Mouse (Mus musculus): ENCODE measurements at regions not wholly inside any gene's neighbourhood (a gene's known extent, or its start where the extent isn't known, plus 50 kb on each side); places are given as distances from the start of the nearest gene placed in this dataset.

DNA sequence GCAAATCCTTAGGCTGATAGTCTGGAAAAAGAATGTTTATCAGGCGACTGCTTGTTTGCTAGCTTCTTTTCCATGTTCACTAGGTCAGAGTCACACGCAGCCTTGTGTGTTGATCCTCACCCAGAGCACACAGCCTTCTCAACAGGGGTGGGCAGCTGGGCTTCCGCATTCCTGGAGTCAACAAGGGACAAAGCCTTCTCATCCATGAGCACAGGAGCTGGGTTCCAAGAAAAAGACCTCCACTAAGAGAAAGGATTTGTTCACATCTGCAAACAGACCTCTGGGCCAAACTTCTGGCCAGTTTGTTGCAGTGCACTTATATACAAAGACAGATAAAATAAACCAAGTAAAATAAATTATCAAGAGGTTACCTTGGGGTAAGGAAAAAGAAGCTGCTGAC, 65.6 kb upstream of the Gm45716 start:
- WGBS = 54% methylated on average over 3 of the region's 3 CpGs
- no peak for DNase-seq

DNA sequence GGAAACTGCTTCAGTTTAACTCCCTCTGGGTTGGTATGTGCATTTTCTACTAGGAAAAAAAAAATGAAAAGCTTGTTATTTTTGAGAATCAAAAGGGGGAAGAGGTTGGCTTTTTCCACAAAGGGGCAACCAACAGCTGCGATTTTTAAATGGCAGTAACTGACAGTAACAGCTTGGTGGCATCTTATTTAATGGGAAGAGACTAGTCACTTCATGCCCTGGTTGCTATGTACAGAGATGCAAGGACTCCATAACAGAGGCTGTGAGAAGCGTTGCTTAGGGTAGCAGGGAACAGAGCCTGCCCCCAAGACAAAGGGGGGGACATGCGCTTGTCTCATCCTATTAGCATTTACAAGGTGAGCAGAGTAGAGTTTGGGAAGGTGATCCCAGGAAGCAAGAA, 64.8 kb upstream of the Gm45716 start:
- no peak for DNase-seq
- no peak for TF ChIP-seq CTCF (IDR thresholded peaks at IDR 0.05; ENCODE audit: low read depth)
- H3K9me3 ChIP-seq (ENCODE audit: low read length) = no peaks in the 10 kb centered on the region
- H3K27ac ChIP-seq (ENCODE audit: low read depth, low read length) = no peak overlapping the region
- H3K36me3 ChIP-seq (ENCODE audit: insufficient read depth) = no peaks in the 10 kb centered on the region
- H3K9ac ChIP-seq = no peak overlapping the region
- ATAC-seq = no peak
- no peaks in the 10 kb centered on the region for H3K27me3 ChIP-seq (ENCODE audit: insufficient read depth, low read length)
- H3K4me2 ChIP-seq (ENCODE audit: low read depth) = no peak overlapping the region
- no peak overlapping the region for H3K4me3 ChIP-seq (ENCODE audit: low read depth, low read length)
- no peaks in the 10 kb centered on the region for H3K4me1 ChIP-seq (ENCODE audit: insufficient read depth)
- 72% methylated on average over 3 of the region's 3 CpGs for WGBS

More for the DNA sequence above, 65.6 kb upstream of the Gm45716 start:
- Histone ChIP-seq H3K27ac (ENCODE audit: low read depth, low read length) (no peak overlapping the region), H3K36me3 (ENCODE audit: insufficient read depth) (no peaks in the 10 kb centered on the region), H3K4me3 (ENCODE audit: low read depth, low read length) (no peak overlapping the region), H3K4me2 (ENCODE audit: low read depth) (no peak overlapping the region), H3K4me1 (ENCODE audit: insufficient read depth) (no peaks in the 10 kb centered on the region), H3K9me3 (ENCODE audit: low read length) (no peaks in the 10 kb centered on the region), H3K27me3 (ENCODE audit: insufficient read depth, low read length) (no peaks in the 10 kb centered on the region), H3K9ac (no peak overlapping the region)
- no peak for ATAC-seq
- no peak for TF ChIP-seq CTCF (IDR thresholded peaks at IDR 0.05; ENCODE audit: low read depth)

DNA sequence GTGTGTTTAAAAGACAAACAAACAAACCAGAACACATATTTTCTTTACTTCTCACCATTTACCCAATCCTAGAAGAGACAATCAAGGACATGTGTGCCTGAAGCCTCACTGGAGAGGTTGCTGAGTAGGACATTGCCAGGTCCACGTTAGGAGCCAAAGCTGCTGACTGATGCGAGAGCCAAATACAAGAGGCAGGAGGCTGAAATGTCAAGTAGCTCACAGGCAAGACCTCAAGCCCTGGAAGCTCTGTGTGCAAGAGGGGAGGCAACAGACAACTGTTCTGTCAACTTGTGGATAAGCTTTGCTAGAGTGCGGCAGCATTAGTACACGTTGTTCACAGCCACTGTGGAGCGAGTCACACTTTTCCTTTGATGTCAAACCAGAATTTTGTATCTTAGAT, 63.6 kb upstream of the Gm45716 start:
- H3K27me3 ChIP-seq (ENCODE audit: insufficient read depth, low read length) = no peaks in the 10 kb centered on the region
- DNase-seq (no peak), ATAC-seq (no peak)
- no peak for TF ChIP-seq CTCF (IDR thresholded peaks at IDR 0.05; ENCODE audit: low read depth)
- no peak overlapping the region for H3K4me3 ChIP-seq (ENCODE audit: low read depth, low read length)
- no peaks in the 10 kb centered on the region for H3K36me3 ChIP-seq (ENCODE audit: insufficient read depth)
- 82% methylated on average over 5 of the region's 5 CpGs for WGBS
- no peak overlapping the region for H3K27ac ChIP-seq (ENCODE audit: low read depth, low read length)
- H3K4me1 ChIP-seq (ENCODE audit: insufficient read depth) = no peaks in the 10 kb centered on the region
- H3K9ac ChIP-seq = no peak overlapping the region
- H3K4me2 ChIP-seq (ENCODE audit: low read depth) = no peak overlapping the region
- H3K9me3 ChIP-seq (ENCODE audit: low read length) = no peaks in the 10 kb centered on the region

DNA sequence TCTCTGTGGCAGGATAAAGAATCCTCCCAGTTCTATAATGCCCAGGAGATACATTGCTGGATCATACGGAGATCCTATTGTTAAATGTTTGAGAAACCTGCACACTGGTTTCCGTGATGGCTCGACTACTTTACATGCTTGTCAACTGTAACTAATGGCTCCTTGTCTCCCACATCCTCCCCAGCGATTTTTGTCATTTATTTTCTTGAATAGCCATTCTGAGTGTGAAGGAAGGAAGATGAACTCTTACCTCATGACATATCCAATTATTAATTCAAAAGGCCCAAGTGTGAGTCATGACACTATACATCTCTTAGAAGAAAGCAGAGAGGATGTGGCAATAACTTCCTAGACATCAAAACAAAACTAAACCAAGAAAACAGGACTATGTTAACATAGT, 61.2 kb upstream of the Gm45716 start:
- no peaks in the 10 kb centered on the region for H3K9me3 ChIP-seq (ENCODE audit: low read length)
- no peak overlapping the region for H3K27ac ChIP-seq (ENCODE audit: low read depth, low read length)
- no peaks in the 10 kb centered on the region for H3K4me1 ChIP-seq (ENCODE audit: insufficient read depth)
- H3K9ac ChIP-seq = no peak overlapping the region
- no peak for DNase-seq
- no peaks in the 10 kb centered on the region for H3K36me3 ChIP-seq (ENCODE audit: insufficient read depth)
- ATAC-seq = no peak
- no peak overlapping the region for H3K4me3 ChIP-seq (ENCODE audit: low read depth, low read length)
- no peak for TF ChIP-seq CTCF (IDR thresholded peaks at IDR 0.05; ENCODE audit: low read depth)
- no peaks in the 10 kb centered on the region for H3K27me3 ChIP-seq (ENCODE audit: insufficient read depth, low read length)
- H3K4me2 ChIP-seq (ENCODE audit: low read depth) = no peak overlapping the region
- 81% methylated on average over 4 of the region's 4 CpGs for WGBS

DNA sequence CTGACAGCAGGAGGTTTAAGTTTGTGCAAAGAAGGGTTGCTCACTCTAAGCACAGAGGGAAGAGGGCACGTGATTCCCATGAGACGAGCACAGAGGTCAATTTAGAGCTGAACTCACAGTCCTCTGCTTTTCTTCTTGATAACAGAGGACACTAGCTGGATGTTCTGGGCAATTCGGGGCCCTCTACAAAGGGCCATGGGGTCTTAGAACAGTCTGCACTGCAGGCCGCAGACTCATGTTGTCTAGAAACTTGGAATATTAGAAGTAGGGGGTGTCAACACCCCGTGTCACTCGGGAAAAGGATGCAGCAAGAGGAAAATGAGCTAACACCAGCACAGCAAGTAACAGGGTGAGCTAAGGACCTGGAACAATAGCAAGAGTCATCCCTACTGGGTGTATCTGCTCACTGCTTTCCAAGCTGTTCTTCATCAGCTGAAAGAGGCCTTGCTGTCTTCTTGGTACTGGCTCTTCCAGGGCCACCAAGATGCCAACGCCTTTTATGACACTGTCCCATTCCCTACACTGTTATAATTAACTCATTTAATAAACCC, 58.5 kb upstream of the Gm45716 start:
- no peak for TF ChIP-seq CTCF (IDR thresholded peaks at IDR 0.05; ENCODE audit: low read depth)
- H3K4me1 ChIP-seq (ENCODE audit: insufficient read depth) = no peaks in the 10 kb centered on the region
- no peak for ATAC-seq

DNA sequence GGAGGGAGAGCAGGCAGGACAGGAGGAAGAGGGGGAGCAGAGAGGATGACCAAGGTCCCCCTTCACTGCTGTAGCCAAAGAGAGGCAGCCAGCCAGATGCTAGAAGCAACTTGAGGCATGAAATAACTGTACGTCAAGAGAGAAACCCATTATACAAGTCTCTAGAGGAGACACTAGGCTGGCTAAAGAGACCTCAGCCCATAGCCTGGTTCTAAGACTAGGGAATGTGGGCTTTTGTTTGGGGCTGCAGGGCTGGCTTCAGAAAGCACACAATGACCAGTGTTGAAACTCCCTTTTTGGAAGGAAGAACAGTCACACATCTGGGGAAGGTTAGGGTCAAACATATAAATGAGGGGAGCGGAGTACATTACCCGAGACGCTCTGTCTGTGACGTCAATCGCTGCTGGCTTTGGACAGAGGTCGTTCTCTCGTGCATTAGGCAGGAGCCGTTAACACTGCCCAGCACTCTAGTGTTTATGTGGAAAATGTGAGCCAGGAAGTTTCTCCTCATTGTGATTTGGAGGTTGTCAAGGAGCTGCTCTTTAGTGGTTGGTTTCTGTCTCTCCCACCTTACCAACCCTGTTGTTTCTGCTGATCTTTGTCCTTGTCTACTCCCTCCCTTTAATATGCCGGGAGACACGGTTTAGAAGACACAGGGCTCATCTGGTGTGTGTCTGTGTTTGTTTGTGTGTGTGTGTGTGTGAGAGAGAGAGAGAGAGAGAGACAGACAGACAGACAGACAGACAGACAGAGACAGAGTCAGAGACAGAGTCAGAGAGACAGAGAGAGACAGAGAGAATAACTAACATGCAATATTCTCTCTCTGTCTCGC, 57.5 kb upstream of the Gm45716 start:
- no peaks in the 10 kb centered on the region for H3K4me1 ChIP-seq (ENCODE audit: insufficient read depth)
- no peaks in the 10 kb centered on the region for H3K27me3 ChIP-seq (ENCODE audit: insufficient read depth, low read length)
- H3K4me2 ChIP-seq (ENCODE audit: low read depth) = no peak overlapping the region
- no peak for TF ChIP-seq CTCF (IDR thresholded peaks at IDR 0.05; ENCODE audit: low read depth)
- H3K9ac ChIP-seq = no peak overlapping the region
- 36% methylated on average over 12 of the region's 12 CpGs for WGBS
- no peak overlapping the region for H3K4me3 ChIP-seq (ENCODE audit: low read depth, low read length)
- no peak for DNase-seq
- H3K27ac ChIP-seq (ENCODE audit: low read depth, low read length) = no peak overlapping the region
- H3K36me3 ChIP-seq (ENCODE audit: insufficient read depth) = no peaks in the 10 kb centered on the region
- ATAC-seq = no peak
- no peaks in the 10 kb centered on the region for H3K9me3 ChIP-seq (ENCODE audit: low read length)

More for the DNA sequence above, 58.5 kb upstream of the Gm45716 start:
- no peak for DNase-seq
- Histone ChIP-seq H3K9ac (no peak overlapping the region), H3K4me3 (ENCODE audit: low read depth, low read length) (no peak overlapping the region), H3K36me3 (ENCODE audit: insufficient read depth) (no peaks in the 10 kb centered on the region), H3K4me2 (ENCODE audit: low read depth) (no peak overlapping the region), H3K27ac (ENCODE audit: low read depth, low read length) (no peak overlapping the region), H3K9me3 (ENCODE audit: low read length) (no peaks in the 10 kb centered on the region), H3K27me3 (ENCODE audit: insufficient read depth, low read length) (no peaks in the 10 kb centered on the region)
- whole genome bisulfite sequencing = 87% methylated on average over 7 of the region's 7 CpGs

DNA sequence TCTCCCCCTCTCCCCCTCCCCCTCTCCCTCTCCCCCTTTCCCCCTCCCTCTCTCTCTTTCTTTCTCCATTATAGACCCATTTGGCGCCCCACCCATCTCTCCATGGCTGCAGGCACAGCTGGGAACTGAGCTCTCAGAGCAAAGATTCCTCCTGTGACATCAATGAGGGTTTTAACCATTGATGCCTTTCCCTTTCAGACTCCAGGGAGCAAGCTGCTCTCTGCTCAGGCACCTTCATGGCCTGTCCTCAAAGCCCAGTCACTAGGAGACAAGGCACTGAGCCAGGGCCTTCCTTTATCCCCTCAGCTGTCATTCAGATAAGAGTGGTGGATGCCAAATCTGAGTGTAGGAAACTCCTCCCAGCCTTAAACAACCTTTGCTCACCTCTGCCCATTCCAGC, 56.8 kb upstream of the Gm45716 start:
- peak; percentile 62 for ATAC-seq
- no peak for TF ChIP-seq CTCF (IDR thresholded peaks at IDR 0.05; ENCODE audit: low read depth)
- no peak for DNase-seq
- Histone ChIP-seq H3K27ac (ENCODE audit: low read depth, low read length) (no peak overlapping the region), H3K9me3 (ENCODE audit: low read length) (no peaks in the 10 kb centered on the region), H3K4me3 (ENCODE audit: low read depth, low read length) (no peak overlapping the region), H3K4me2 (ENCODE audit: low read depth) (no peak overlapping the region), H3K4me1 (ENCODE audit: insufficient read depth) (no peaks in the 10 kb centered on the region), H3K27me3 (ENCODE audit: insufficient read depth, low read length) (no peaks in the 10 kb centered on the region), H3K36me3 (ENCODE audit: insufficient read depth) (no peaks in the 10 kb centered on the region), H3K9ac (no peak overlapping the region)
- no CpG with 5 or more reads among the region's 1 CpGs for WGBS

Measured in forebrain, postnatal 0 days (tissue).